Mouse (Mus musculus) right cerebral cortex, adult 2 months (tissue): Measurements from ENCODE around the gene Acaca.
A peak's percentile ranks its signal among the peaks of the same experiment; 100 is the strongest.

Experiments
- DNase-seq, 2 experiments: peaks; one replicate each; pipeline ENCODE4 v3.0.0; 2021 to 2022; ENCODE audit warnings: low spot score in 2 of 2

Gene Acaca

DNA sequence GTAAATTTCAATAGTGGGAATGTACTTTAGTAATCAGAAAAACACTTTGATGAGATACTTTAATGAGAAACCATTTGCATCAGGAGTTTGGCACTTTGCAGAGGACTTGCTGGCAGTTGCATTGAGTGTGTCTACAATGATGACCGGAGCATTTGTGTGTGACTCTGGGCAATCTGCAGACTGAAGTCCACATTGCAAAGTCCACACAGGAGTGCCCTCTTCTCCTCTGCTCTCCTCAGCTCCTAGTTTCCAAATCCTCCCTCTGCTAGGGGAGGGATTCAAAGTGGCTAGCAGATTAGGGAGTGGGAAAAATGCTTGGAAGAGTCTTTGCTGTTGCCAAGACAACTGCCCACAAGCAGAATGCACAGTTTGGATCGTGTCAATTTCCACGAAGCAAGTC lies 16.6 kb downstream of the Acaca start:
- DNase-seq = no peak

DNA sequence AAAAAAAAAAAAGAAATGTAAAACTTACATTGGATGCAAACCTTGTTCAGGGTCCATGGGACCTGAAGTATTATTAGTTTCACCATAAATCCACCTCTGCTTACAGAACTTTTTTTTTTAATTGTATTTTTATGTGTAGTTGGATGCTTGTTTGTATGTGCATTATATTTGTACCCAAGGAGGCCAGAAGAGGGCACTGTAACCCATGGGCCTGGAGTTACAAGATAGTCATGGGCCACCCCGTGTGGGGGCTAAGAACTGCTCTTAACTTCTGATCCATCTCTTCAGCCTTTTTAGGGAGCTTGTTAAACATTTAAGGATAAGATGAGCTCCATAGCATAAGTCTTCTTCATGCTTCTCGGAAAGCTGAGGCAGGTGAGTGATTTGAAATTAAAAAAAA lies 21.4 kb downstream of the Acaca start:
- DNase-seq = no peak

- no peak for DNase-seq
These were observed 27.2 kb downstream of the Acaca start for GRCm38 (mm10) chr11:84156535-84157262.

- DNase-seq = no peak
These were observed 34.7 kb downstream of the Acaca start for GRCm38 (mm10) chr11:84164123-84164522.

- no peak for DNase-seq
These were observed 35.1 kb downstream of the Acaca start for GRCm38 (mm10) chr11:84164561-84164960.

GRCm38 (mm10) chr11:84167046-84167526 lies 37.6 kb downstream of the Acaca start, which contains the start of gene Gm11437:
Gene Gm11437 (minus strand): TSS chr11:84167476.
- DNase-seq = no peak

DNA sequence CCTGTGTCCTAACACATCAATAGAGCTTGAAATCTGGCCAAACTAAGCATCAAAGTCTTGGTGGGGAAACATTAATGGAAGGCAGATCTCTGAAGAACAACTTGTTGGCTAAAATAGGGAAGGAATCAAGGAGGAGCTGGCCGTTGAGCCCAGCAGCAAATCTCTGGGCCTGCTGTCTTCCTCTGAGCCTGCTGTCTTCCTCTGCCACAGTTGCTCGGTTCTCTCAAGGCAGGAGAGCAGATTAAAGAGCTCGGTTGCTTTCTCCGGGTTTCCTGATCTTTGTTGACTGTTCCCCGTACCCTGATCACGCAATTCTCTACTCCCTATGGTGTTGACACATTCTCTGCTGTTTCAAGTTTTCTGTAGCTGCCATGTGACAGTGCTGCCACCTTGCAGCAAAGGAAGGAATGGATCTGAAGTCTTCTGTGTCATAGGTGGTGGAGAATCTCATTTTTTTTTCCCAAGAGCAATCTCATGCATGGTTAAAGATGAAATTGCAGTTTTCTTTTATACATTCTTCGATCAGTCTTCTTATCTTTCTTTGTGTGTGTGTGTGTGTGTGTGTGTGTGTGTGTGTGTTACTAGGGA lies 39.3 kb downstream of the Acaca start:
- peak; percentile 67 to 76 for DNase-seq

DNA sequence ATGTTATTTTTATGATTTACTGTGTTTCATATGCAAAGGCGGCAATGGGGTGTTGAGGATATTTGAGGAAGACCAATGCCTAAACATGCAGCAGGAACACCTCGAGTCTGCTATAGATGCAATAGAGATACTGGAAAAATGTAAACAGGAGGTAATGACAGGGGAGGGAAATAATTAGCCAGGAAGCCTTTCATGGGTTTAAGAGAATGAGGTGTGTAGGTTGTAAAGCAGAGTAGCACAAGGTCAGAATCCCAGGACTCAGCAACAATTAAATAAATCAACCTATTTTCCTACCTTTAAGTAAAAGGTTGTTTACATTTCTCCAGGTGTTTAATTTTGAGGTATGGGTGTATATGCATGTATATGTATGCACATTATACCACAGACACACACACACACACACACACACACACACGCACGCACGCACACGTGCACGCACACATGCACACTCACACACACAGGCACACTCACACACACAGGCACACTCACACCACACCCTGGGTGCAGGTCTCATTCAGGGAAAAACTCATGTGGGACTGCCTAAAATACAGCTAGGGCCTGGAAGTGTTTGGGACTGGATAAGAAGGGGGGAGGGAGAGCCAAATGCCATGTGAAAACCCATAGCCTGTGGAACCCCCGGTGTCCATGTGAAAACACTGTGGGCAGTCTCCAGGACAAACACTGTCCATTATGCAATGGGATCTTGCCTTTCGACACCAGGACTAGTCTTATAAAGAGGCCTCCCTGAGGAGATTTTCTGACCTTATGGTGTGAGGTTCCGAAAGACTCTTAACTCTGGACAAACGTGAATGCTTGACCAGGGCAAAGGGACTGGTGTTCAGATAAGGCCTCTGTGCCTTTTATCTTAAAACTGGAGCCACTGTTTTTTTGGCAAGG lies 43.3 kb downstream of the Acaca start:
- DNase-seq = no peak

- no peak for DNase-seq
These were observed 49.1 kb downstream of the Acaca start for GRCm38 (mm10) chr11:84178571-84178970.

DNA sequence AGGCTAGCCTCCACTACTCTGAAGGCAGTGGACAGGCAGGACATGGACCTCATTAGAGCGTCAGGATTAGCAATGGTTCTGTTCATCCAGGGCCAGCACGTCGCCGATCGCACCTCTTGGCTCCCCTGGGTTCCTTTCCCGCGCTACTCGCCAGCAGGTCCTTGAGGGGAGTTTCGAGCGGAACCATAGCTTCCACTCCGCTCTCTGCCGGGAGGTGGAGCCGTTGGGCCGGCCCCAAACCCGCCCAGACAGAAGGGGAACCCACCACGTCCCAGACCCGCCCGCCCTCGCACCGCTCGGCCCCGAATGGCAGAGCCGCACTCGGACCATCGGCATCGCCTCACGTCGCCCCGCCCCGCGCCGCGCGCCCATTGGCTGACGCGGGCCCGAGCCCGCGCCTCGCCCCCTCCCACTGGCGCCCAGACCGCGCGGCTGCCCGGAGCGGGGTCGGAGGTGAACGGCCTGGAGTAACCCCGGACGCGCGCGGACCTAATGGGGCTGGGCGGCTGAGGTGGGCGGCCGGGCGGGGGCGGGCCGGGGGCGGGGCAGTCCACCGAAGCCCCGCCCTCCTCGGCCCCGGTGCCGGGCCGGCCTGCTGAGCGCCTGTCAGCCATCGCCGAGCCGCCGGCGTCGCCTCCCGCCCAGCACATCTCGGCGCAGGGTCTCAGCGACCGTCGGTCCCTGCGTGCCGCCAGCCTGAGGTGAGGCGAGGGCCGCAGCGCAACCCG lies 49.9 kb downstream of the Acaca start:
- peak; percentile 88 to 92 for DNase-seq

DNA sequence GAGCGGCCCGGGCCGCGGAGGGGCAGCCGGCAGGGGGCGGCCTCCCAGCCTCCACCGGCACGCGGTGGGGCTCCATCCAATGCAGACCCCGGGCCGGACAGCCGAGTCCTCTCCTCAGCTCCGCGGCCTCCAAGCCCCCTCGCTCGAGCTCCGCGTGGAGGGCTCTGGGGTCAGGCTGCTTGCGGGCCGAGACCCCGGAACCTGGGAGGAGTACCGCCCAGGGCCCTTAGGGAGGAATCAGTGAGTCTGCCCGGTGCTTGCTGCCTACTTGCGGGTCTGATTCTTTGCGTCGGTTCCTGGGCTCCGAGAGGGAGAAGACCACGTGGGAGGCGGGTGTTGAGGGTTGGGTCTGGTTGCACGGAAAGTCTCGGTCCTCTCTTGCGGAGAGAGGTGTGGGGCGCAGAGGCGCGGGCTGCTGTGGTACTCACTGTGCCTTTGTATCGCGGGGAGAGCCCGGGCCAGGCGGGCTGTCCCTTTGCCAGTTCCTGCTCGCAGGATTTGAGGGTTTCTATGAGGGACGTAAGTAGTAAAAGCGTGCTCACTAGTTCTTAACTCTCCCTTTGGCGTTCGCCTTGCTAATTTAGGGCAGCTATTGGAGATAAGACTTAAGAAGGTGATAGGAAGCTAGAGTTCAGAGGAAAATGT lies 50.6 kb downstream of the Acaca start:
- peak; percentile 71 to 76 for DNase-seq

- DNase-seq = no peak
These were observed 51.8 kb downstream of the Acaca start for GRCm38 (mm10) chr11:84181286-84181685.

GRCm38 (mm10) chr11:84188530-84188929 lies 59.1 kb downstream of the Acaca start:
- DNase-seq = no peak

- no peak for DNase-seq
These were observed 61.2 kb downstream of the Acaca start for GRCm38 (mm10) chr11:84190581-84191233.

- no peak for DNase-seq
These were observed 63.8 kb downstream of the Acaca start for GRCm38 (mm10) chr11:84193249-84193648.

DNA sequence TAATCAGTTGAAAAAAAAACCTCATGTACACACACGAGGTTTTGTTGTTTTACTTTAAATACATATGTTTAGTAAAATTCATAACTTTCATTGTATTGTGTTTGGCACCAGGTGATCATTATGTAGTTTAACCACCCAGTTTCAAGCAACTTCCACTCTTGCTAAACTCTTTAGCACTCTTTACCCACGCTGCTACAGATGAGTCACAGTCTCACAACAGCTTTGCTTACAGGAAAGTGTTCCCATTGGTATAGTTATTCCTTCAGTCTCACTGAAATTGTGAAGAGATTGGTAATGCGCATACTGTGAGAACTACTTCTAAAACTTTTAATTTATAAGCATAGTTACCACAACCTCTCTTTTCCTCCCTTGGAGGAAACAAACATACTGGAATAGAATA lies 65.3 kb downstream of the Acaca start:
- peak in 1 of 2 experiments; percentile 34 for DNase-seq

- DNase-seq = peak in 1 of 2 experiments; percentile 38
These were observed 68.3 kb downstream of the Acaca start for GRCm38 (mm10) chr11:84197607-84198402.

GRCm38 (mm10) chr11:84205776-84206175 lies 76.3 kb downstream of the Acaca start:
- DNase-seq = no peak

GRCm38 (mm10) chr11:84210876-84211275 lies 81.4 kb downstream of the Acaca start:
- no peak for DNase-seq

GRCm38 (mm10) chr11:84218951-84219350 lies 89.5 kb downstream of the Acaca start:
- DNase-seq = no peak
